Mouse (Mus musculus): ENCODE data around the gene Trim37. TPM values are rescaled to one million over a fixed set of nuclear protein-coding genes. Genes with fewer than 3 reads are reported as not detected.
"Not testable (repeated sequence)": the region's sequence is repeated elsewhere in the genome, so short reads cannot be mapped to it uniquely, and the experiment has no call there.

Gene Trim37
- total RNA-seq, 4 experiments from 2014 or later: 3.5 to 5.7 (median 4.2) TPM

DNA sequence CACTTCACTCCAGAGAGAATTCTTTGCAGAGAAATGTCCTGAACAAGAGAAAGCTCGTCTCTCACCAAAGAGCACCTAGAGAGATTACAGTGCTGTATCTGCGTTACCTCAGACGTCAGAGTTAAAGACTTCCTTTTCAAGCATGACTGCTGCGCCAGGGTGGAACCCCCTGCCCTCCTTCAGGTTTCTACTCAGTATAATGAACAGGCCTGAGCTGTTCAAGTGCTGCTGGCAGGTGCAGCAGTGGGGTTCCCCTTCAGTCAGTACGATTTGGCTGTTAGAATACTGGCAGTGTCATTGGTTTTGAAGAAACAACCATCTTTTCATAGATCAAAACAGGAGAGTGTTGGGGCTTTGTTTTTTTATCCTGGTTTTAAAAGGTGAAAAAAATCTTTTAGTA is 100.2 kb downstream of the Trim37 start:
- no peak for DNase-seq (ENCODE audit: low spot score in 2 of 2)

DNA sequence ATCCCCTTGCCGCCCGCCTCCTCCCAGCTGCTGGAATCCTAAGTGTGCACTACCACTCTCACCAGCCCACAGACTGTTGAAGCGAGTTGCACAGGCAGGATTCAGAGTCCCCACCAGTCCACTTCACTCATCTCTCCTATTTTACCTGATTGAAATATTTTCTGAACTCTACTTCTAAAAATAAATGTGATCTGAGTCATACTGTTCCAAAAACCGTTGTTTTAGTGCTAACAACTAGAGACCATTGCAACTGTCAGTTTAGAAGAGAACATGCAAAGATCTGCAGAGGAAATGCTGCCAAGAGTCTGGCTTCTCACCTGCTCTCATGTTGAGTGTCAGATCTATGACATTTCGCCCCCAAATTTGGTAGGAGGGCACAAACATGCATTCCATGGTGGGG is 106.5 kb downstream of the Trim37 start:
- DNase-seq (ENCODE audit: low spot score in 2 of 2): no peak

DNA sequence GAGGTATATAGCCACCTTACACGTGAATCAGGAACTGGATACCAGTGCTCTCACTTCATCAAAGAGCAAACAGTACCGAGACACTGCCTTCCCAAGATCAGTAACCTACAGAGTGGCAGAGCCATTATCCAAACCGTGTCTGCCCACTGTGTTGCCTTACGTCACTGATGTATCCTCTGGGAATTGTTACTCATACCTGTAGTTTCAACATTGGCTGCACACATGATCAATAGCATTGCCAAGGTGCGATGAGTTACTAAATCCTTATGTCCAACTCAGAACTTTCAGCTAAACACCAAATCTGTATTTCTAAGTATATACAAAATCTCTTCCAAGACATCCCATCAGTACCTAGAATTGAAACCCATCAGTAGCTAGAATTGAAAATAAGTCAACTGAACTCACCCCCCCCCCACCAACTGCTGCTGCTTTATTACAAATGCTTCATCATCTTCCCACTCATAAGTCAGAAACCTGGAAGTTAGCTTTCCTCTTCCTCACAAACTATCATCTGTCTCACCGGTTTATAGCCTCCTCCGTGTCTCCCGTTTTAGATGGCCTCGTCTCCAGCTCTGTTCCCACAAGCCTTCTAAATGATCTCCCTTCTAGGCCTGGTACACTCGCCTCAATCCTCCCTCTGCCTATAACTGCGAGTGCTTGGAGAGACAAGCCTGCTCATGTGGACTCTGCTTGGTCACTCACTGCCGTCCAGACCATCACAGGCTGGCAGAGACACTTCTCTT is 108.0 kb downstream of the Trim37 start:
- no peak for DNase-seq (ENCODE audit: low spot score in 2 of 2)

DNA sequence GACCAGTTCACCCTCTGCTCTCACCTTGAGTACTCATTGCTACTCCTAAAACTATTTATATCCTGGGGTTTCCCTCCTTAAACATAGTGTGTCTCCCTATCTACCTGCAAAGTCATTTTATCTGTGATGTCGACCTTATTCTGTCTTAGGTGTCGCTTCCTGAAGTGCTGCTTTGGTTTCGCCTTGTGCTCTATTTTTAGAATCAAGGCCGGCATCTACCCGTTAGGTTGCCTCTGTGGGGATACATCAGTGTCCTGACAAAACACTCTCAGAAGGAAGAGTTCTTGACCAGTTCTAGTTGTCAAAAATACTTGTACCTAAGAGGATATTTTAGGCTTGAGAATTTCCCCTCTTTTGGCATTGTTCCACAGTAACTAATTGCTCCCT is 108.6 kb downstream of the Trim37 start:
- DNase-seq (ENCODE audit: low spot score in 2 of 2): no peak

DNA sequence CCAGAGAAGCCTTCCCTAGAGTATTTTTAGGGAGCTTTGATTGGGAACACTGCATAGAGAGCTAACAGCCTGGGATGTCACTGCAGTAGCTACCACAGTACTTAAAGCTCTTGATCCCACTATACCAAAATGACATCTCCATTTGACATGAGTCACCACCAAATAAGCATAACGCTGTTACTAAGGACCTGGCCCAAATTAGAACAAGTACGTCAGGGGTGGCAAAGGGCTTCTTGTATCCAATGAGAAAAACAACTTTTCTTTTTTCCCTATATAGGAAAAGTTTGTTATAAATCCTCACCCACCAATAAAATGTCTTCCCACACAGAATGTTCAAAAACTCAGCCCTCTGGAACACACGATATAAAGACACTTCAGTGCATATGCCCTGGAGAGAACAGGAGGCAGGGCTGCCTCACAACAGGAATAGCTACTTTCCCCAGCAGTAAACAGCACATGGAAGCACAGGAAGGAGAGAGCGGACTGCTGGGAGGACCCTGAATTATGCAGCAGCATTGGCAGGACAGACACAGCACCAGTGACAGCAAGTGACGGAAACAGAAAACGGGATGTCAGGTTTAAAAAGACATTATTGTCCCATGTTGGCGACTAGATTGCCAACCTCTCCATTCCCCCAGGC is 112.1 kb downstream of the Trim37 start:
- DNase-seq (ENCODE audit: low spot score in 2 of 2): no peak

DNA sequence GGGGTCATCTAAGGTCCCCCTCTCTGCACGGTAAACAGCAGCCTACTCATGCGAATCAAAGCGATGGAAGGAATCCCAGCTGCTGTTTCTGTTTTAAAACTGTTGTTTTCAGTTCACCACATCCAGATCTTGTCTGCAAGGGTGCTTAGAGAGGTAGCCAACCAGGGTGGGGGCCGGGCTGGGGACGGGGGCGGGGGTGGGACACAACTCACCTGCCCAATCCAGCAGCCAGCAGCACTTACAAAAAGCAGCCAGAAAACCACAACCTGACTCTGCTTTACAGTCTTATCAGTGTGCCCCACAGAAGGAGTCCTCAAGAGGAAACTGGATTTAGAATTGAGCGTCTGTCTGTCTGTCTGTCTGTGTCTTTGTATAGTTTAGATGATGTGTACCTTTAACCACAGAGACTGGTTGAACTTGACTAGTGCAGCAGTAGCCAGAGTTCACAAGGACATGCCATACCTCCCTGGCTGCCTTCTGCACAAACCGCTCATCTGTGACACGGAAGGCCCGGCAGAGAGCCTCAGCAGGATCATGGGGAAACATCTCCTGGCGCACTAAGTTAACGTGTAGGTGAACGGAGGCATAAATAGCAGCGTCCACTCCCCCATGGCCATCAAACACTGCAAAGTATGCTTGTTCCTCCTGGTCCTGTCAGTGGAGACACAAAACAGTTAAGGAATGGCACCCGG is 113.4 kb downstream of the Trim37 start:
- DNase-seq (ENCODE audit: low spot score in 2 of 2): no peak

DNA sequence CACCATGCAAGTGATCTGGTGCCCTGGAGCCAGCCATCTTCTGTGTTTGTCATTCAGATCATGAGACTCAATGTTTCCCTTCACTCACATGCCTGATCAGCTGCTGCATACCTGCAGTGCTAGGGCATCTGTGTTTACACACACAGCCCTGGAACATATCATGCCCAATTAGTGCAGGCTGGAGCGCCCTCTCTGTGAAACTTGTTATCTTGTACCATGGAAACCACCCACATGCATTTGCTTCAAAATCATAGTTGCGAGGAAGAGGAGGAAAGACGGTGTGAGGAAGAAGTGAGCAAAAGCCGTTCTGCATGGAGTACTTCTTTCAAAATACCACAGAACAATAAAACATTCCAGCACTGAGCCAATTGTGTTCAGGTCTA is 113.9 kb downstream of the Trim37 start:
- no peak for DNase-seq (ENCODE audit: low spot score in 2 of 2)

DNA sequence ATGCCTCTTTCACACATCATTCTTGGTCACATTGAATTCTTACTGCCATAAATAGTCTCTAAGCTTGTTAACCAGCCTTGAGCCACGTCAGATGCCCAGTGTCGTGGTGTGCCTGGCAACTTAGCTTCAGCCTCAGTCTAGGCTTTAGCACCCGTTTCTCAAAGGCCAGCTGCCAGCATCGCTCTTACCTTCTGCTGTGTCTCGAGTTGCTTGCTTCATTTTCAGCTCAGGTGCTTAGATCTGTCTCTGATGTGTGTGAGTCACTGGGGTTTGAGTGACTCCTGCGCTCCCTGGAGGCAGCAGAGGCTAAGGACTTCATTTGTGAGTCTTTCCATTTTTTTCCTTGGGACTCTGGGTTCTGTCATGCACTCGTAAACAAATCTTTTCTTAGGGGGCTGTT is 114.4 kb downstream of the Trim37 start:
- no peak for DNase-seq (ENCODE audit: low spot score in 2 of 2)

DNA sequence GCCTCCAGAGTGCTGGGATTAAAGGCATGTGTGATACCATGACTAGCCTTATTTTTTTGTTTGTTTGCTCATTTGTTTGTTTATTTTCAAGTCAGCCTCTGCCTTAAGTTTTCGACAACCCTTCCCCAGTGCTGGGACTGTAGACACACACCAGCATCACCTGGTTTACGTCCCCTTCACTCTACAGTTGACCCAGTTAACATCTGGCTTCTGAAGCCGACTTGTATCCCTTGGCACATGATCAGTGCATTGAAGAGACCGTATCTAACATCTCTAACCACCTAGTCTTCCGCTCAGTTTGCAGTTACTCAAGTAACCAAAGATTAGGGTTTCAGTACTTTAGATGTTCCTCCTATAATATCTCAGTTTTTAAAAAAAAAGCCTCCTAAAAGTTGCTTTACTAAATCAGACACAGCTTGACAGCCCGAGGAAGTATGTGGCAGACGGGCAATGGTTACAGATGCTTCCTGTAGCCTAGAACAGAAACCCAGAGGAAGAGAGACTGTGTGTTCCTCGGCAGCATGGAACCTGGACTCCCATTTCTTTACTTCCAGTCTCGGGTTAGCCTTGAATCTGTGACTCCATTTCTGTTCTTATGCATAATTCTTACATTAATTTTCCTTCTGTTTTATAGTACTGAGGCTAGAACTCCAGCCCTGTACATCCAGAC is 118.4 kb downstream of the Trim37 start:
- no peak for DNase-seq (ENCODE audit: low spot score in 2 of 2)

DNA sequence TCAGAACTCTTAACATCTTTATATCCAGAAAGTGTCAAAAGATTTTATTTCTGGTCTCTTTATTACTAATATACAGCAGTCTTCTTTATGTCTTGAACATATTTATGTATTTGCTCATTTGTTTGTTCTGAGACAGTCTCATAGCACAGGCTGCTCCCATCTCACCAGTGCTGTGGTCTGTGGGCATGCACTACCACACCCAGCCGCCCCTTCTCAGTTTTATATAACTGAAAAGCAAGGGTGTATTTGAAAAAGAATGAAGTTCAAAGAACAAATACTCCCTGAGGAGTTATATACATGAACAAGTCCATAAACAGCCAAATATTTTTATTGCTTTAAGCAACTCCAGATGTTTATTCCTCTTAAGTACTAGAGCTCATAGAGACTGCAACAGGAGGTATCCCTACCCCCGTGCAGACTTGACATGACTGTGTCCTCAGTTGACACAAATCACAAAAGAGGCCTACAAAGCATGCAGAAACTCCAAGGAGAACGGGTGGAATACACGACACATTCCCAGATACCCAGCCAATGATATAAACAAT is 119.3 kb downstream of the Trim37 start:
- DNase-seq (ENCODE audit: low spot score in 2 of 2): no peak

DNA sequence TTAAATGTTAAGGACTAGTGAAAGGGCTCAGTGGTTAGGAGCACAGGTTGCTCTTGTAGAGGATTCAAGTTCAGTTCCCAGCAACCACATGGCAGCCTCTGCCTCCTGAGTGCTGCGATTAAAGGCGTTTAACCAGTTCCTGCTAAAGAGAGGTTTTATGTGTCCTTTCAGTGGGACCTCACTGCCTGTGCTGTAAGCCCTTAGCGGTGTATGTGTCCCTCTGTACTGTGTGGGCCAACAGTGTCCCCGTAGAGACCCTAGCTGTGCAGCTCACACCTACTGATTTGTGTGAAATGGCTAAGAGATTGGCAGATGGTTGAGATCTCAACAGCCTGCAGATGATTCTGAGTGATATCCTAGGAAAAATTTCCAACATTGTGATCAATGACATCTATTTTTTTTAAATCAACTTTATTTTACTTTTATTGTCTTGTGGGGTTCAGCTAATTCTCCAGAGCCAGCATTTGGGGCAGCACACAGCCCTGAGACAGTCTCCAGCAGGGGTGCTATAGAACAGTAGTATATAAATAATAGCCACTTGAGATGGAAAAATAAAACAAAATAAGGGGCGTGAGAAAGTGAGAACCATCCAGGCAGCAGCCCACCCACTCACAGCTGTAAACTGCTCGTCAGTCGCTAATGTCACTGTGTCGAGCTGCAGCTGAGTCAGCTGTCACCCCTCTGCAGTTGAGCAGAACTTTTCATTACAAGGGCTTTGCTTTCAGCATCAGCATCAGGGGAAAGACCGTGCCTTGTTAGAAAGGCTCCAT is 120.0 kb downstream of the Trim37 start:
- DNase-seq (ENCODE audit: low spot score in 2 of 2): no peak

DNA sequence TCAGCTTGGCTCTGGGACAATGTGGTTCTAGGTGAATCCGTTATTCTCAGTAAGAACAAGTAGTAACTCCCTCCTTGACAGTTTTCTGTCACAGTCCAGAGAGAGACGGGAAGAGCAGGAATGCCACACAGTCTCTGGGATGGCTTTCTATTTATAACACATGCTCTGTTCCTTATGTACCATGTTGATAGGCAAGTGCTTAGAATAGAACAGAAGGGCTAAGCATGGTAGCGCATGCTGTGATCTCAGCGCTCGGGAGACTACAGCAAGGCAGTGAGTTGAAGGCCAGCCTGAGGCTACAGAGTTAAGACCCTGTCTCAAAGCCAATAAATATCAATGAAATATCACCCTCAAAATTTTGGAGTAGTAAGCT is 120.6 kb downstream of the Trim37 start:
- no peak for DNase-seq (ENCODE audit: low spot score in 2 of 2)

DNA sequence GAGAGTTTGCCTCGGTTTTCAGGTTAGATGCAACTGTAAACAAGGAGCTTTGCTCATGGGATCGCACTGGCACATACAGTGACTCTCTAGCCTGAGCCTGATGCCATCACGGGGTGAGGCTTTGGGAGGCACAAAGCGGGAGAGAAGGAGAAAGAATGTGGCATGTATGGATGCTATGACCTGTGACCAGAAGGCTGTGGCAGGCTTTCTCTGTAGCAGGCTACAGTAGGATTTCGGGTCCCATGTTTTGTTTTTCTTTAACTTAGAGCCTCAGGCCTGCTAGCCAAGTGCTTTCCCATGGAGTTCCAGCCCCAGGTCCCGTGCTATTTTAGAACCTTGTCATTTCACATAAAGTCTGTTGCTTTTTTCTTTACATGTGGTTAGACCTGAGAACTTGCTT is 123.3 kb downstream of the Trim37 start:
- DNase-seq (ENCODE audit: low spot score in 2 of 2): no peak

DNA sequence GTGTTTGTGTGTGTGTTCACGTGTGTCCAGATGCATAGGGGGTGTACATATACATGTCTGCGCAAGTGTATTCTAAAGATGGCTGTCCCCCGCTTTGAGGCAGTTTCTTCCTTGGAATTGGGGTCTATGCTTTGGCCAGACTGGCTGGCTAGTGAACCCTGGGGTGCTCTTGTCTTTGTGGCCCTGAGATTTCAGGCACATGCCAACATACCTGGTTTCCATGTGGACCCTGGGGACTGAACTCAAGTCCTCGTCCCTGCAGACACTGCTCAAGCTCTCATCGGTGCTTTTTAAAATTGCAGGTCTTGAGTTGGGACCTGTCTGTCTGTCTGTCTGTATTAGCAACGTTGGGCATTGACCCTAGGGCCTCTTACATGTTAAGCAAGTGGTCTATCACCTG is 126.4 kb downstream of the Trim37 start:
- no peak for DNase-seq (ENCODE audit: low spot score in 2 of 2)

DNA sequence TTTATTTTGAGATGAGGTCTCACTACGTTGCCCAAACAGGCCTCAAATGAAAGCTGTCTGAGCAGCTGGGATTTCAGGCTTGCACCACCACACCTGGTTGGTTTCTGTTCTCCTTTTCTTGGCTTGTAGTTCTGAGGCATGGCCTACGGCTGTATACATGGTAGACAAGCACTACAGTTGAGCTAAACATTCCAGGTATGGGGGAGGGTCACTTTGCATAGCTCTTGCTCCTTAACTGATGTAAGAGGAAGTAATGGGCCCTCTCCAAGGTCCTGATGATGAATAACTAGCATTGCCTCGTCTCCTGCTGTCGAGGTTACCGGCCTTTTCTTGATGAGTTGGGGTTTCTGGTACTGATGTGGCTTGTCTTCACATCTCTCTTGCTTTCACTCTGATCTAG is 127.3 kb downstream of the Trim37 start:
- no peak for DNase-seq (ENCODE audit: low spot score in 2 of 2)

DNA sequence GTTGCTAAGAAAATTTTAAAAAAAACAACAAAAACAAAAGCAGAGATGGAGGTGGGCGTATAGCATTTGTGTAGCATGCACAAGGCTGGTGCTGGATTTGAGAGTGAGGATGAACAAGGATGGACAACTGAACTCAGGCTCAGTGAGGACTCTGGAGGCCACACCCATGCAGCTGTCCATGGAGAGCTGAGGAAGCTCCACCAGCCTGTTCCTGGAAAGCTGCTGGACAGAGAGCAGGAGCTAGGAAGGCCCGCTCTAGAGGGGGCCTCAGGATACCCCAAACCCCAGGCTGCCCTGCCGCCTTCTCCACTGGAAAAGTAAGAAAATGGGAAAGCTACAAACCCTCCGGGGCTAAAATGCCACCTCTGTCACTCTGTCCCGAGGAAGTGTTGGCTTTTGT is 130.4 kb downstream of the Trim37 start:
- no peak for DNase-seq (ENCODE audit: low spot score in 2 of 2)

DNA sequence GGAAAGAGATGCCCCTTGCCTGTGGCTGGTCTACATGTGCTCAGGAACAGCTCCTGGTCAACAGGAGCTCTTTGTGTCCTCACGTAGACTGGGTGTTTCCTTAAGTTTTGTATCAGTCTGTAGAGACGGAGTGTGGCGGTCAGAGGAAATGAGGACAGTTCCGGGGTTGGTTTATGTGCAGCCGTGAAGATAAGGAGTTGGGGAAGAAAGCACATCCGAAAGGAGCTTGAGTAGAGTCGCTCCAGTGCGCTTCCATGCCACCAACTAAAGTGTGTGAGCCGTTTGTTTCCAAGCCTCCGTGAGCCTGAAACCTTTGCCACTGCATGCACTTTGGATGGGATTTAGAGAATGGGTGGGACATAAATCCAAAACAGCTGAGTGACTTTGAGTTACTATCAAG is 132.9 kb downstream of the Trim37 start:
- no peak for DNase-seq (ENCODE audit: low spot score in 2 of 2)

DNA sequence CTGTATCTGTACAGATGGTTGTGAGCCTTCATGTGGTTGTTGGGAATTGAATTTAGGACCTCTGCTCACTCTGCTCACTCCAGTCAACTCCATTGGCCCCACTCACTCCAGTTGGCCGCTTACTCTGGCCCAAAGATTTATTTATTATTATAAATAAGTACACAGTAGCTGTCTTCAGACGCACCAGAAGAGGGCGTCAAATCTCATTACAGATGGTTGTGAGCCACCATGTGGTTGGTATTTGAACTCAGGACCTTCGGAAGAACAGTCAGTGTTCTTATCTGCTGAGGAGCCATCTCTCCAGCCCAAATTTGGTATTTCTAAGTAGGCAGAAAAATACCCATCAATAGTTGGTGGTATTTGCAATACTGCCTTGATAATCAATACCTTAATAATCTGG is 134.8 kb downstream of the Trim37 start:
- DNase-seq (ENCODE audit: low spot score in 2 of 2): not testable (repeated sequence)

DNA sequence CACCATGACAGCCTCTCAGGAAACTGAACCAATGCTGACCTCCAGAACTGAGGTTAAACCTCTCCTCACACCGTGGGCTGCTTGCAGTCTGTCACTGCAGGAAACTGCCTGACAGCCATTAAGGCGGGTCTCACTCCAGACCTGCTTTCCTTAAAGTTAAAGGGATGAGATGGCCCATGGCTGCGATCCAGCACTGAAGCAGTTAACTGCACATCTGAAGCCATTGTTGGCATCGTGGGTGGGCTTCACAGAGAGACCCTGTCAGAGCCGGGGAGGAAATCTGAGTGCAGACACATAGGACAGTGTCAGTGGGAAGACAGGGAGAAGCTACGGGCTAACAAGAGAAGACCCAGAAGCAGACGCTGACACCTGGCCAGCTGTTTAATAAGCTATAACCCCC is 137.1 kb downstream of the Trim37 start:
- DNase-seq (ENCODE audit: low spot score in 2 of 2): no peak

DNA sequence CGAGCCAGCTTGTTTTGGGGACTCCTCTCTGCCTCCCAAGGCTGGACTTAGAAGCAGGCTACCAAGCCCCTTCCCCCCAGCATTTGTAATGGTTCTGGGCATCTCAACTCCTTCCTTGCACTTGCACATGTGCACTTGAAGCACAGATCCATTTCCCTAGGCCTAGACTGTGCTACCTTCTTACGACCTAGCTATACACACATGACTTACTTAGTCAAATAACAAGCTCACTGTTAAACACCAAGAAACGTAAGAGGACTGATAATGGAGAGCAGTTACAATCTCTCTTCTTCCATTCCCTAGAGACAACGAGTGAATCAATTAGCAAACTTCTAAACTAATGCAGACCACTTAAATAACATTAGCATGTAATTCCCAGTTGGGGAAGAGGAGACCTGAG is 139.4 kb downstream of the Trim37 start:
- DNase-seq (ENCODE audit: low spot score in 2 of 2): no peak

DNA sequence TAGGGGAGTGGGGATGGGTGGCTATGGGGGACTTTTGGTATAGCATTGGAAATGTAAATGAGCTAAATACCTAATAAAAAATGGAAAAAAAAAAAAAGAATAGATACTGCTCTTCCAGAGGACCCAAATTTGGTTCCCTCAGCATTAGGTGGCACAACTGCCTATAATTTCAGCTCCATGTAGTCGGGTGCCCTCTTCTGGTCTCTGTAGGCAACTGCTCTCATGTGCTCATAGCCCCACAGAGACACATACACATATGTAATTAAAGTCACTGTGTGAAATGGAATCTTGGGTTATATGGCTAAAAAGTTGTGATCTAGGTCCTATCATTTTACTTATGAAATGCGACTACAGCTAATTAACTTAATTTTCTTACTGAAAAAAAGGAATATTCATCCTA is 141.9 kb downstream of the Trim37 start:
- no peak for DNase-seq (ENCODE audit: low spot score in 2 of 2)

All from gastrocnemius, adult 8-10 months (tissue).